Mouse (Mus musculus) midbrain, postnatal 0 days (tissue): ENCODE data around the gene Grb14. TPM values are rescaled to one million over a fixed set of nuclear protein-coding genes. Genes with fewer than 3 reads are reported as not detected.

Experiments
- ATAC-seq: fragments of 200-750 bp; cut with Nextera tagmentation; 2 replicates; pipeline ENCODE4 v1.8.0; 2017; ENCODE audit warnings: moderate number of reproducible peaks, mild to moderate bottlenecking, moderate TSS enrichment, moderate library complexity; ENCODE audit not compliant: low FRiP score
- DNase-seq: peaks from one replicate; pipeline ENCODE4 v3.0.0-alpha.2; 2015; ENCODE audit warnings: low spot score
- H3K27ac ChIP-seq: fragments of 300-500 bp; sonication (generic); 2 replicates; pipeline ENCODE4 v1.5.1; 2014; ENCODE audit warnings: low read depth, mild to moderate bottlenecking, low read length, mixed read lengths
- H3K27me3 ChIP-seq: fragments of 300-500 bp; sonication (generic); 2 replicates; pipeline ENCODE4 v1.6.1; 2014; ENCODE audit warnings: low read length, control low read depth, mixed read lengths; ENCODE audit not compliant: insufficient read depth
- H3K36me3 ChIP-seq: fragments of 300-500 bp; sonication (generic); 2 replicates; pipeline ENCODE4 v1.6.1; 2014; ENCODE audit warnings: low read length, control low read depth, mixed read lengths; ENCODE audit not compliant: insufficient read depth
- H3K4me1 ChIP-seq: fragments of 300-500 bp; sonication (generic); 2 replicates; pipeline ENCODE4 v1.6.1; 2014; ENCODE audit warnings: mild to moderate bottlenecking, control low read depth, antibody characterized with exemption, low read length, mixed read lengths; ENCODE audit not compliant: insufficient read depth
- H3K4me2 ChIP-seq: fragments of 300-500 bp; sonication (generic); 2 replicates; pipeline ENCODE4 v1.6.1; 2014; ENCODE audit warnings: low read depth, mild to moderate bottlenecking, low read length, mixed read lengths; ENCODE audit not compliant: poor library complexity, severe bottlenecking
- H3K4me3 ChIP-seq: fragments of 300-500 bp; sonication (generic); 2 replicates; pipeline ENCODE4 v1.5.1; 2014; ENCODE audit warnings: low read depth, mild to moderate bottlenecking, low read length, moderate library complexity
- H3K9ac ChIP-seq: fragments of 300-500 bp; sonication (generic); replicated peaks from 2 replicates; pipeline ENCODE4 v1.6.1; 2014; ENCODE audit warnings: mild to moderate bottlenecking, low read length, moderate library complexity, mixed read lengths; ENCODE audit not compliant: poor library complexity, severe bottlenecking
- H3K9me3 ChIP-seq: fragments of 300-500 bp; sonication (generic); 2 replicates; pipeline ENCODE4 v1.6.1; 2016; ENCODE audit warnings: low read length, control low read depth
- CTCF ChIP-seq: IDR thresholded peaks from 2 replicates; pipeline ENCODE4 v1.5.1; 2016; ENCODE audit warnings: antibody characterized with exemption, mild to moderate bottlenecking
- WGBS: fragments of 180-500 bp; shearing (Covaris S2); extraction: QIAGEN DNeasy Blood & Tissue Kit; methylation state at CpG from one replicate; pipeline ENCODE4 v1.1.7; 2014; 5-methylcytosine and 5-hydroxymethylcytosine counted together
- polyA plus RNA-seq: library from polyadenylated mRNA; unstranded; fragments of >200 nt; fragmentation: Nextera tagmentation; extraction: Ambion mirVana; gene quantifications from 2 replicates; pipeline ENCODE4 v1.2.1, GENCODE M21; 2015
- total RNA-seq: library from RNA; depleted of rRNA; stranded (reverse); fragments of >200 nt; gene quantifications from 2 replicates; pipeline ENCODE4 v1.2.3, GENCODE M21; 2014; rRNA removed

The Grb14 gene
- total and polyA plus RNA-seq, 2 experiments from 2014 or later = 24.7 to 35.5 TPM

DNA sequence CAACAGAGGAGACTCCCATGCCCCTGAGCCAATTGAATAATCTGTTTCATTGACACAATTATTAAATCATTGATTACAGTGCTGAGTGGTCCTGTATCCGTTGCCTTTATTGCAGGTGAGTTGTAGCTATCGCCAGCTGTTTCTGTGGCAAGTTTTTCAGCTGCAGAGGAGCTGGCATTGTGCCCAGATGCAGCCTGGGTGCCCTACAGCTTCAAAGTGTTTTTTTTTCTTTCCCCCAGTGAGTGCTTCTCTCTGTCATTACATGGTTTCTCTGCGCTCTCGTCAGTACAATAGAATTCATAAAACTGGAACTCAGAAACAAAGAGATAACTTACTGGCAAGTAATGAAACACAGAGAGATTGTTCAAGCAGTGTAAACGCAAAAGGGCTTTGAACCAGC lies 139.1 kb downstream of the Grb14 start:
- WGBS = 21% methylated on average over 5 of the region's 5 CpGs
- H3K4me1 ChIP-seq = no peaks in the 10 kb centered on the region
- H3K9ac ChIP-seq = no peak overlapping the region
- no peaks in the 10 kb centered on the region for H3K27me3 ChIP-seq
- no peak for ATAC-seq
- H3K4me3 ChIP-seq = no peak overlapping the region
- DNase-seq = peak; percentile 47
- H3K9me3 ChIP-seq = no peaks in the 10 kb centered on the region
- H3K27ac ChIP-seq = no peak overlapping the region
- TF ChIP-seq CTCF = no peak
- H3K4me2 ChIP-seq = no peak overlapping the region
- H3K36me3 ChIP-seq = no peaks in the 10 kb centered on the region

DNA sequence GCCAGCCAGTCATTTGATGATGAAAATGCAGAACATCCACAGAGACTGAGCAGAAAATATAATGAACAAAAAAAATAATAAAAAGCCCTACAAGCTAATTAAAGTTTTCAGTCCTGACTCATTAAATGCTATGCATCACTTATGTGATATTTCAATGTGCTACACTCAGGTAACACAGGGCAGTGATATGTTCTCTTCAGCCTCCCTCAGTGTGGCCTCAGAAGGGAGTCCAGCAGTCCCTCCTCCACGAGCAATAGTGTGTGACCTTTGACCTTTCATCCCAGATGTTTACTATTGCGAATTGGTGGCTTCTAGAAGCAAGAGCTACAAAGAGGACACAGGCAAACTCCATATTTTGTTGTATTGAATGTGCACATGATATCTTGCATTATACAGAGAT lies 146.5 kb downstream of the Grb14 start:
- Histone ChIP-seq H3K36me3 (no peaks in the 10 kb centered on the region), H3K4me1 (no peaks in the 10 kb centered on the region), H3K27me3 (no peaks in the 10 kb centered on the region), H3K4me3 (no peak overlapping the region), H3K27ac (no peak overlapping the region), H3K9ac (no peak overlapping the region), H3K4me2 (no peak overlapping the region), H3K9me3 (no peaks in the 10 kb centered on the region)
- DNase-seq (no peak), ATAC-seq (no peak)
- 38% methylated on average over 2 of the region's 2 CpGs for WGBS
- TF ChIP-seq CTCF = no peak

Other genes starting within 250 kb of the Grb14 start
- 2.5 and 5.5 TPM in 2 replicates for gene Cobll1, start 214.4 kb upstream of the Grb14 start, total RNA-seq
- gene Cobll1, start 214.4 kb upstream of the Grb14 start, polyA plus RNA-seq = 2.2 and 2.9 TPM in 2 replicates